Mouse (Mus musculus): ENCODE measurements around the gene Srpk1.
"Not testable (repeated sequence)": the region's sequence is repeated elsewhere in the genome, so short reads cannot be mapped to it uniquely, and the experiment has no call there.

Srpk1 gene

GRCm38 (mm10) chr17:28556635-28557396 is 65.7 kb downstream of the Srpk1 start:
- DNase-seq (ENCODE audit: low spot score in 2 of 2), result no peak

GRCm38 (mm10) chr17:28554021-28554420 is 68.5 kb downstream of the Srpk1 start:
- not testable (repeated sequence) for DNase-seq (ENCODE audit: low spot score in 2 of 2)

GRCm38 (mm10) chr17:28553040-28553793 is 69.3 kb downstream of the Srpk1 start:
- peak; percentile 11 to 63 for DNase-seq (ENCODE audit: low spot score in 2 of 2)

GRCm38 (mm10) chr17:28549111-28549510 is 73.4 kb downstream of the Srpk1 start, which contains the start of gene Clpsl2:
Clpsl2 (plus strand) TSS chr17:28549411.
- DNase-seq (ENCODE audit: low spot score in 2 of 2), result no peak

- no peak for DNase-seq (ENCODE audit: low spot score in 2 of 2)
Measured at GRCm38 (mm10) chr17:28548550-28548949, 74.0 kb downstream of the Srpk1 start.

- DNase-seq (ENCODE audit: low spot score in 2 of 2), result no peak
Measured at GRCm38 (mm10) chr17:28546925-28547324, 75.6 kb downstream of the Srpk1 start.

- DNase-seq (ENCODE audit: low spot score in 2 of 2), result no peak
Measured at GRCm38 (mm10) chr17:28537881-28538280, 84.6 kb downstream of the Srpk1 start.

Measured in urinary bladder, adult 18-20 months (tissue).